11 mouse cellular contexts compared by ENCODE assay signal in genomic region chr11:94952169-94952568, GRCm38 (mm10). TPM values are rescaled to one million over a fixed set of nuclear protein-coding genes. Genes with fewer than 3 reads are reported as not detected.
DNase-seq lines count a peak whose midpoint lies in the region; ATAC-seq and TF ChIP-seq lines count a peak whose summit lies in the region.
"Had no signal": no experiment of that assay in that cellular context is flagged by ENCODE, and none has a peak within 500 bp of the region (broad histone marks: within the 10 kb centered on the region; RNA-seq: fewer than 3 reads in every experiment).

No protein-coding gene starts in this region.

- 21% methylated on average over 6 of the region's 6 CpGs for WGBS in lung, embryonic 15.5 days
- 16% methylated on average over 6 of the region's 6 CpGs for WGBS in embryonic facial prominence, embryonic 10.5 days
- 10% methylated on average over 6 of the region's 6 CpGs for WGBS in hindbrain, embryonic 12.5 days
- 4% methylated on average over 6 of the region's 6 CpGs for WGBS in neural tube, embryonic 13.5 days
- WGBS in cerebellum, adult 2 months, result 19% methylated on average over 6 of the region's 6 CpGs

- 0 out of 2 replicates have a peak, but pooled peaks cover 8% of the 10 kb centered on the region for H3K4me1 ChIP-seq in lung, embryonic 15.5 days
- H3K4me1 ChIP-seq in embryonic facial prominence, embryonic 10.5 days, result peaks cover 35% of the 10 kb centered on the region
- H3K4me1 ChIP-seq in hindbrain, embryonic 12.5 days, result peaks cover 20% of the 10 kb centered on the region
- H3K4me1 ChIP-seq in neural tube, embryonic 13.5 days (replicated peaks), result peaks cover 7% of the 10 kb centered on the region
- no peaks in the 10 kb centered on the region for H3K4me1 ChIP-seq in cerebellum, adult 2 months (ENCODE audit: control insufficient read depth, insufficient read depth, low read length)

- no peak for ATAC-seq in lung, embryonic 15.5 days (ENCODE audit: borderline replicate concordance, extremely low read depth, low FRiP score, low TSS enrichment)
- ATAC-seq in hindbrain, embryonic 12.5 days (ENCODE audit: low FRiP score), result 0 out of 2 replicates have a peak, but pooled peaks have one; percentile 49
- 0 out of 2 replicates have a peak, but pooled peaks have one; percentile 40 for ATAC-seq in neural tube, embryonic 13.5 days (ENCODE audit: low read depth)

- TF ChIP-seq CTCF in cerebellum, adult 2 months (IDR thresholded peaks at IDR 0.05; ENCODE audit: borderline replicate concordance, insufficient read depth, low read depth, low read length), result no peak

- H3K27me3 ChIP-seq in lung, embryonic 15.5 days, result no peaks in the 10 kb centered on the region
- peaks cover 4% of the 10 kb centered on the region; the same call in 1 of the 2 replicates for H3K27me3 ChIP-seq in embryonic facial prominence, embryonic 10.5 days (replicated peaks; ENCODE audit: low read depth, poor library complexity, severe bottlenecking)
- H3K27me3 ChIP-seq in hindbrain, embryonic 12.5 days, result peaks cover 5% of the 10 kb centered on the region; the same call in 1 of the 2 replicates
- no peaks in the 10 kb centered on the region for H3K27me3 ChIP-seq in neural tube, embryonic 13.5 days
- H3K27me3 ChIP-seq in cerebellum, adult 2 months (ENCODE audit: control insufficient read depth, insufficient read depth, low read length), result no peaks in the 10 kb centered on the region

- no peak overlapping the region for H3K9ac ChIP-seq in lung, embryonic 15.5 days
- H3K9ac ChIP-seq in hindbrain, embryonic 12.5 days, result no peak overlapping the region
- H3K9ac ChIP-seq in neural tube, embryonic 13.5 days, result no peak overlapping the region

- H3K9me3 ChIP-seq in lung, embryonic 15.5 days, result no peaks in the 10 kb centered on the region
- 0 out of 2 replicates have a peak, but pooled peaks cover 2% of the 10 kb centered on the region for H3K9me3 ChIP-seq in embryonic facial prominence, embryonic 10.5 days
- H3K9me3 ChIP-seq in hindbrain, embryonic 12.5 days (replicated peaks), result no peaks in the 10 kb centered on the region
- H3K9me3 ChIP-seq in neural tube, embryonic 13.5 days, result no peaks in the 10 kb centered on the region

- H3K4me2 ChIP-seq in lung, embryonic 15.5 days, result no peak overlapping the region
- peak overlapping the region; percentile 13; the same call in 1 of the 2 replicates for H3K4me2 ChIP-seq in hindbrain, embryonic 12.5 days (replicated peaks)
- no peak overlapping the region for H3K4me2 ChIP-seq in neural tube, embryonic 13.5 days

- peak overlapping the region; percentile 3; the same call in 1 of the 2 replicates for H3K27ac ChIP-seq in lung, embryonic 15.5 days
- peak overlapping the region; percentile 77 for H3K27ac ChIP-seq in embryonic facial prominence, embryonic 10.5 days (replicated peaks)
- peak overlapping the region; percentile 52 for H3K27ac ChIP-seq in hindbrain, embryonic 12.5 days
- peak overlapping the region; percentile 33; the same call in 1 of the 2 replicates for H3K27ac ChIP-seq in neural tube, embryonic 13.5 days (replicated peaks)
- no peak overlapping the region for H3K27ac ChIP-seq in cerebellum, adult 2 months (ENCODE audit: insufficient read depth, low read length)

- DNase-seq in lung, postnatal 25 days (ENCODE audit: low spot score), result no peak
- DNase-seq in embryonic facial prominence, embryonic 10.5 days (ENCODE audit: low spot score), result peak; percentile 27
- DNase-seq in gastrocnemius, adult 18-20 months (ENCODE audit: low spot score), result no peak
- DNase-seq in cerebellum, adult 2 months, result no peak
- no peak for DNase-seq in cerebellum, postnatal 25 days
- DNase-seq: lung, adult 18-20 months had no signal

- no peak for TF ChIP-seq POLR2A in cerebellum, adult 2 months (IDR thresholded peaks at IDR 0.05; ENCODE audit: borderline replicate concordance, insufficient read depth, low read length)

- H3K36me3 ChIP-seq in lung, embryonic 15.5 days, result peaks cover 47% of the 10 kb centered on the region
- H3K36me3 ChIP-seq in embryonic facial prominence, embryonic 10.5 days (replicated peaks), result peaks cover 46% of the 10 kb centered on the region
- H3K36me3 ChIP-seq in hindbrain, embryonic 12.5 days, result no peaks in the 10 kb centered on the region
- H3K36me3 ChIP-seq in neural tube, embryonic 13.5 days, result no peaks in the 10 kb centered on the region

- H3K4me3 ChIP-seq in lung, embryonic 15.5 days, result no peak overlapping the region
- H3K4me3 ChIP-seq in embryonic facial prominence, embryonic 10.5 days, result no peak overlapping the region
- H3K4me3 ChIP-seq in hindbrain, embryonic 12.5 days, result no peak overlapping the region
- no peak overlapping the region for H3K4me3 ChIP-seq in neural tube, embryonic 13.5 days
- H3K4me3 ChIP-seq in cerebellum, adult 2 months (replicated peaks; ENCODE audit: insufficient read depth, low read depth, low read length), result no peak overlapping the region

RNA-seq across cellular contexts. Expression of gene Hils1, which starts 15.2 kb away (rescaled TPM):
- polyA plus RNA-seq in lung, embryonic 15.5 days (2015; fragmentation: Nextera tagmentation; extraction: Ambion mirVana), result not detected in 2 replicates
- not detected in 2 replicates for polyA plus RNA-seq in embryonic facial prominence, embryonic 10.5 days (2016; fragmentation: Nextera tagmentation; extraction: Ambion mirVana)
- polyA plus RNA-seq in hindbrain, embryonic 12.5 days (2016; fragmentation: Nextera tagmentation; extraction: Ambion mirVana), result not detected in 2 replicates
- polyA plus RNA-seq in neural tube, embryonic 13.5 days (2015; fragmentation: Nextera tagmentation; extraction: Ambion mirVana), result not detected in 2 replicates
- total RNA-seq in gastrocnemius, adult 18-20 months (2021), result not detected
- polyA plus RNA-seq in cerebellum, adult 2 months (2012; rRNA removed), result not detected in 2 replicates
- total RNA-seq: adrenal gland, postnatal 4 days had no signal
- polyA plus RNA-seq: intestine, embryonic 14.5 days had no signal

RNA-seq across cellular contexts. Expression of gene Col1a1, which starts 16.1 kb away (rescaled TPM):
- polyA plus RNA-seq in lung, embryonic 15.5 days (2015; fragmentation: Nextera tagmentation; extraction: Ambion mirVana), result 1,191 and 1,256 TPM in 2 replicates
- 61.5 and 88.8 TPM in 2 replicates for polyA plus RNA-seq in embryonic facial prominence, embryonic 10.5 days (2016; fragmentation: Nextera tagmentation; extraction: Ambion mirVana)
- 508 and 685 TPM in 2 replicates for polyA plus RNA-seq in hindbrain, embryonic 12.5 days (2016; fragmentation: Nextera tagmentation; extraction: Ambion mirVana)
- polyA plus RNA-seq in neural tube, embryonic 13.5 days (2015; fragmentation: Nextera tagmentation; extraction: Ambion mirVana), result 187 and 207 TPM in 2 replicates
- 10 to 100 TPM; 64.6 to 65.0 TPM for total RNA-seq in gastrocnemius, adult 18-20 months (2021)
- polyA plus RNA-seq in cerebellum, adult 2 months (2012; rRNA removed), result 4.5 and 5.5 TPM in 2 replicates

RNA-seq across cellular contexts. Expression of gene Sgca, which starts 24.0 kb away (rescaled TPM):
- 0.69 and 0.96 TPM in 2 replicates for polyA plus RNA-seq in lung, embryonic 15.5 days (2015; fragmentation: Nextera tagmentation; extraction: Ambion mirVana)
- polyA plus RNA-seq in embryonic facial prominence, embryonic 10.5 days (2016; fragmentation: Nextera tagmentation; extraction: Ambion mirVana), result 0.17 TPM in 1 of 2 replicates, not detected in the other
- polyA plus RNA-seq in hindbrain, embryonic 12.5 days (2016; fragmentation: Nextera tagmentation; extraction: Ambion mirVana), result 0.43 and 1.5 TPM in 2 replicates
- 1.8 TPM in 1 of 2 replicates, not detected in the other for polyA plus RNA-seq in neural tube, embryonic 13.5 days (2015; fragmentation: Nextera tagmentation; extraction: Ambion mirVana)
- total RNA-seq in gastrocnemius, adult 18-20 months (2021), result 100 to 1,000 TPM; 283 to 304 TPM
- 1.9 and 3.9 TPM in 2 replicates for polyA plus RNA-seq in cerebellum, adult 2 months (2012; rRNA removed)
- polyA plus RNA-seq: intestine, embryonic 14.5 days had no signal

RNA-seq across cellular contexts. Expression of gene Ppp1r9b, which starts 38.7 kb away (rescaled TPM):
- 8.8 and 9.3 TPM in 2 replicates for polyA plus RNA-seq in lung, embryonic 15.5 days (2015; fragmentation: Nextera tagmentation; extraction: Ambion mirVana)
- polyA plus RNA-seq in embryonic facial prominence, embryonic 10.5 days (2016; fragmentation: Nextera tagmentation; extraction: Ambion mirVana), result 8.3 and 9.4 TPM in 2 replicates
- polyA plus RNA-seq in hindbrain, embryonic 12.5 days (2016; fragmentation: Nextera tagmentation; extraction: Ambion mirVana), result 16.8 and 18.5 TPM in 2 replicates
- 18.0 and 19.3 TPM in 2 replicates for polyA plus RNA-seq in neural tube, embryonic 13.5 days (2015; fragmentation: Nextera tagmentation; extraction: Ambion mirVana)
- total RNA-seq in gastrocnemius, adult 18-20 months (2021), result 10 to 100 TPM; 16.1 to 24.5 TPM
- polyA plus RNA-seq in cerebellum, adult 2 months (2012; rRNA removed), result 149 and 153 TPM in 2 replicates

RNA-seq across cellular contexts. Expression of gene Samd14, which starts 57.5 kb away (rescaled TPM):
- 17.1 and 17.4 TPM in 2 replicates for polyA plus RNA-seq in lung, embryonic 15.5 days (2015; fragmentation: Nextera tagmentation; extraction: Ambion mirVana)
- 35.5 and 42.5 TPM in 2 replicates for polyA plus RNA-seq in embryonic facial prominence, embryonic 10.5 days (2016; fragmentation: Nextera tagmentation; extraction: Ambion mirVana)
- polyA plus RNA-seq in hindbrain, embryonic 12.5 days (2016; fragmentation: Nextera tagmentation; extraction: Ambion mirVana), result 94.6 and 106 TPM in 2 replicates
- 133 and 151 TPM in 2 replicates for polyA plus RNA-seq in neural tube, embryonic 13.5 days (2015; fragmentation: Nextera tagmentation; extraction: Ambion mirVana)
- total RNA-seq in gastrocnemius, adult 18-20 months (2021), result under 1 TPM; 0.34 to 0.52 TPM
- polyA plus RNA-seq in cerebellum, adult 2 months (2012; rRNA removed), result 80.7 and 89.4 TPM in 2 replicates
